Mouse (Mus musculus) neutrophil, adult 83 days (primary cell): ENCODE data around the gene Olfr569. TPM values are rescaled to one million over a fixed set of nuclear protein-coding genes. Genes with fewer than 3 reads are reported as not detected.

ENCODE experiments used
- total RNA-seq, 2 experiments: library from RNA; stranded (reverse); gene quantifications; one replicate each; pipeline ENCODE4 v1.2.4; 2023

Olfr569 gene
- not detected for total RNA-seq

GRCm38 (mm10) chr7:102890782-102891181, at the start of gene Olfr569:
Gene Olfr569 (minus strand): TSS chr7:102890882.

GRCm38 (mm10) chr7:102924109-102924508, 33.4 kb upstream of the Olfr569 start, which contains the start of gene Olfr572:
Gene Olfr572 (plus strand): TSS chr7:102924409.

GRCm38 (mm10) chr7:102917032-102917875, 26.6 kb upstream of the Olfr569 start, which contains the start of gene Olfr571:
Gene Olfr571 (minus strand): TSS chr7:102917536.

GRCm38 (mm10) chr7:102876822-102877221, 13.9 kb downstream of the Olfr569 start, which contains the start of gene Olfr568:
Gene Olfr568 (plus strand): TSS chr7:102877122.

DNA sequence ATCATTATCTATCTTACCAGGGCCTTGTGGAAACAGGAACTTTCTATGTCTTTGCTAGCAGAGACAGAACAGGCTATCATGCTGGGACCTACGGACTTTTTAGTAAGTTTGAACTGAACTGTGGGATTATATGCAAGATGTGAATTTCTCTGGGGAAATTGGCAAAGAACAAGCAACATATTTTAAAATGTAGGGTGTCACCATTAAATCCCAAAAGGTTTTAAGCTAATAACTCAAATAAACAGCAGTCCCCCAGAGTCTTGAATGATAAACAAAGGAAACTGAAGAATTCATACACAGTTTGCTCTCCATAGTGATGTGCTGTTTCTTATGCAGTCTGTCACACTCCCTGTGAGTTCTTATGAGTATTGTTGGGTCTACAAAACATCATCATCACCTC, 32.0 kb downstream of the Olfr569 start, which contains the start of gene Olfr566:
Gene Olfr566 (minus strand): TSS at position 101 of the 400 bp plus-strand sequence.

Other genes starting within 250 kb of the Olfr569 start
- not detected for gene Olfr555, start 232.1 kb downstream of the Olfr569 start, total RNA-seq
- gene Olfr556, start 226.0 kb downstream of the Olfr569 start, total RNA-seq, result not detected
- 1 to 10 TPM; 1.0 to 2.8 TPM for gene Trim68, start 203.6 kb downstream of the Olfr569 start, total RNA-seq
- not detected for gene Olfr557, start 195.0 kb downstream of the Olfr569 start, total RNA-seq
- not detected for gene Olfr558, start 188.7 kb downstream of the Olfr569 start, total RNA-seq
- gene Olfr33, start 171.8 kb downstream of the Olfr569 start, total RNA-seq, result not detected
- not detected for gene Olfr559, start 163.4 kb downstream of the Olfr569 start, total RNA-seq
- not detected for gene Olfr560, start 131.5 kb downstream of the Olfr569 start, total RNA-seq
- gene Olfr78, start 131.4 kb downstream of the Olfr569 start, total RNA-seq, result not detected
- not detected for gene Olfr561, start 119.7 kb downstream of the Olfr569 start, total RNA-seq
- not detected for gene Olfr564, start 87.4 kb downstream of the Olfr569 start, total RNA-seq
- gene Olfr566, start 32.1 kb downstream of the Olfr569 start, total RNA-seq, result not detected
- not detected for gene Olfr568, start 13.8 kb downstream of the Olfr569 start, total RNA-seq
- gene Olfr570, start 3.7 kb upstream of the Olfr569 start, total RNA-seq, result not detected
- gene Olfr571, start 26.7 kb upstream of the Olfr569 start, total RNA-seq, result not detected
- gene Olfr572, start 33.5 kb upstream of the Olfr569 start, total RNA-seq, result not detected
- not detected for gene Olfr573-ps1, start 51.7 kb upstream of the Olfr569 start, total RNA-seq
- not detected for gene Olfr574, start 57.6 kb upstream of the Olfr569 start, total RNA-seq
- gene Olfr575, start 67.9 kb upstream of the Olfr569 start, total RNA-seq, result not detected
- gene Olfr576, start 71.8 kb upstream of the Olfr569 start, total RNA-seq, result not detected
- not detected for gene Olfr577, start 85.1 kb upstream of the Olfr569 start, total RNA-seq
- not detected for gene Olfr578, start 98.4 kb upstream of the Olfr569 start, total RNA-seq
- gene Olfr582, start 147.1 kb upstream of the Olfr569 start, total RNA-seq, result not detected
- gene Olfr583, start 160.4 kb upstream of the Olfr569 start, total RNA-seq, result not detected
- not detected for gene Olfr584, start 191.0 kb upstream of the Olfr569 start, total RNA-seq
- not detected for gene Olfr585, start 206.8 kb upstream of the Olfr569 start, total RNA-seq
- gene Olfr586, start 234.8 kb upstream of the Olfr569 start, total RNA-seq, result not detected
- gene Olfr588-ps1, start 250.0 kb upstream of the Olfr569 start, total RNA-seq, result not detected